Mouse (Mus musculus): ENCODE measurements around the gene Runx2. TPM values are rescaled to one million over a fixed set of nuclear protein-coding genes. Genes with fewer than 3 reads are reported as not detected.

Runx2 gene
- polyA plus RNA-seq, 1 experiment from 2014 or later = 2.1 TPM

- peaks cover 15% of the 10 kb centered on the region for H3K27me3 ChIP-seq (ENCODE audit: insufficient read depth, poor library complexity, severe bottlenecking)
- no peaks in the 10 kb centered on the region for H3K36me3 ChIP-seq
- H3K27ac ChIP-seq = no peak overlapping the region
- no peak for DNase-seq (ENCODE audit: low spot score)
- WGBS = 73% methylated on average over 16 of the region's 16 CpGs
- no peak overlapping the region for H3K4me3 ChIP-seq
- no peaks in the 10 kb centered on the region for H3K4me1 ChIP-seq
- H3K9me3 ChIP-seq = no peaks in the 10 kb centered on the region
Observed at GRCm38 (mm10) chr17:44724805-44725480, 89.7 kb downstream of the Runx2 start.

GRCm38 (mm10) chr17:44724255-44724654, 90.3 kb downstream of the Runx2 start:
- Histone ChIP-seq H3K27ac (no peak overlapping the region), H3K27me3 (ENCODE audit: insufficient read depth, poor library complexity, severe bottlenecking) (peaks cover 15% of the 10 kb centered on the region), H3K4me1 (no peaks in the 10 kb centered on the region), H3K4me3 (no peak overlapping the region), H3K36me3 (no peaks in the 10 kb centered on the region), H3K9me3 (no peaks in the 10 kb centered on the region)
- DNase-seq (ENCODE audit: low spot score) = no peak
- 83% methylated on average over 11 of the region's 11 CpGs for WGBS

DNA sequence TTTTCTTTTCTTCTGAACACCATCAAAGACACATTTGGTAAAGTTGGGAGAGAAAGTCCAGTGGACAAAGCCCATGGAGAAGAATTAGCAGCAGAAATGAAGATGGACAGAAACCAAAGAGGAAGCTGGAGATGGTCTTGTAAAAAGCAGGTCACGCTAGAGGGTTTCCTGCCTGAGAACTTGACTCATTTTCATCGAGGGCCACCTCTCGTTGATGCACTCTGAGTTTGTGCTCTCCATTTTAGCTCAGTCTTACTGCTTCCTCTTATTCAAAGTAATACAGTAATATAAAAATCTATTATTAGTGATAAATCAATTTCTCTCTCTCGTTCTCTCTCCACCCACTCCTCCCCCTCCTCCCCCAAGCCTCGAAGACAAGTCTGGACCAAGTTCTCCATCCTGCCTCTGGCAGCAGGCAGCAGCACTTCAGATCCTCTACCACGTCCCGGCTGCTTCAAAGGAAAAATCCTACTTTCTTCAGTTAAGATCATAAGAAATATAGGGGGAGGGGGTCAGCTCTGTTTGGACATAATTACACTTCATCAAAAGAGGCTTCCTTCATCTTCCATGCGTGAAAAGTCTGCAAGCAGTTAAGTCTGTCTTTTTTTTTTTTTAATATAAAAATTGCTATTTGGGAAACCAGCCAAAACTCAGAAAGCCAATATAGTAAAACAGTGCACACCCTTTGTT, 92.3 kb downstream of the Runx2 start:
- Histone ChIP-seq H3K4me3 (no peak overlapping the region), H3K4me1 (peaks cover 10% of the 10 kb centered on the region), H3K9me3 (no peaks in the 10 kb centered on the region), H3K27ac (no peak overlapping the region), H3K36me3 (no peaks in the 10 kb centered on the region), H3K27me3 (ENCODE audit: insufficient read depth, poor library complexity, severe bottlenecking) (peaks cover 5% of the 10 kb centered on the region; the same call in 1 of the 2 replicates)
- WGBS = 64% methylated on average over 8 of the region's 8 CpGs
- DNase-seq (ENCODE audit: low spot score) = no peak

DNA sequence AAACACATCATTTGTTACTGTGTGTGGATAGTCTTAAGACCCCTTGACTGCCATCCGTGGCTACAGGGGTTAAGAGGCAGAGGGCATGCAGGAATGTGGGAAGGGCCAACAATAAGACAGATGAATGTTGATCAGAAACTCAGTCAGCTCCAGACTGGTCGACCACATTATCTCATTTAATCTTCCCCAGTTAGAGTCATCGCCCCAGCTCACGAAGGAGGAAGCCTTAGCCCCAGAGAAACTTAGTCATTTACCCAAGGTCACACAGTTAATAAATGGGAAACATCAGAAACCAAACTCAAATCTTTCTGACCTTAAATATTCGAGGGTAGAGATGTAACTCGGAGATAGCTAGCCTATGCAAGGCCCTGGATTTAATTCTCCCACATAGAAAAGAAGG, 96.0 kb downstream of the Runx2 start:
- 51% methylated on average over 6 of the region's 6 CpGs for WGBS
- H3K4me3 ChIP-seq = no peak overlapping the region

GRCm38 (mm10) chr17:44718036-44718435, 96.6 kb downstream of the Runx2 start:
- Histone ChIP-seq H3K9me3 (no peaks in the 10 kb centered on the region), H3K4me3 (no peak overlapping the region), H3K36me3 (no peaks in the 10 kb centered on the region), H3K27me3 (ENCODE audit: insufficient read depth, poor library complexity, severe bottlenecking) (no peaks in the 10 kb centered on the region), H3K4me1 (peaks cover 11% of the 10 kb centered on the region), H3K27ac (no peak overlapping the region)
- DNase-seq (ENCODE audit: low spot score) = no peak
- 15% methylated on average over 6 of the region's 6 CpGs for WGBS

More for the DNA sequence above, 96.0 kb downstream of the Runx2 start:
- Histone ChIP-seq H3K27me3 (ENCODE audit: insufficient read depth, poor library complexity, severe bottlenecking) (no peaks in the 10 kb centered on the region), H3K9me3 (no peaks in the 10 kb centered on the region), H3K4me1 (peaks cover 11% of the 10 kb centered on the region), H3K36me3 (no peaks in the 10 kb centered on the region), H3K27ac (no peak overlapping the region)
- DNase-seq (ENCODE audit: low spot score) = no peak

- Histone ChIP-seq H3K27me3 (ENCODE audit: insufficient read depth, poor library complexity, severe bottlenecking) (no peaks in the 10 kb centered on the region), H3K4me1 (peaks cover 11% of the 10 kb centered on the region)
Observed at GRCm38 (mm10) chr17:44714116-44714515, 100.5 kb downstream of the Runx2 start.

DNA sequence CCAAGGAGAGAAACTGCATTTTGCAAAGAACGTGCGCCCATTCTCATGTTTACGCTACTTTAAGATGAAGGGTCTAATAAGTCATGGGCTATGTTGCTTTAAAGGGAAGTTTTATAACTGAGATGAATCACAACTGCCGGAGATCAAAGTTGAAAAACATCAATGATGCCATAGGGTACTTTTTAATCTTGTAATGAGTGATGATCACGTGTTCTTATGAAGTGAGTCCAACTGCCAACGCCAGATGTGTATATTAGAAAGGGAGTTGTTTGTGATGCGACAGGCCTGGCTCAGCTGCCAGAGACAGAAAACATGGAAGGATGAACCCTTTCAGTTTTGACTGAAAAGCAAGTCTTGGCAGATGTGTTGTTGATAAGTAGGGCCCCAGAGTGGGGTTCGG, 101.2 kb downstream of the Runx2 start:
- no peaks in the 10 kb centered on the region for H3K27me3 ChIP-seq (ENCODE audit: insufficient read depth, poor library complexity, severe bottlenecking)
- no peak overlapping the region for H3K27ac ChIP-seq
- no peak overlapping the region for H3K4me3 ChIP-seq
- no peaks in the 10 kb centered on the region for H3K36me3 ChIP-seq
- DNase-seq (ENCODE audit: low spot score) = no peak
- H3K9me3 ChIP-seq = no peaks in the 10 kb centered on the region
- H3K4me1 ChIP-seq = peaks cover 11% of the 10 kb centered on the region
- WGBS = 88% methylated on average over 8 of the region's 8 CpGs

More at GRCm38 (mm10) chr17:44714116-44714515, 100.5 kb downstream of the Runx2 start:
- 77% methylated on average over 4 of the region's 4 CpGs for WGBS
- DNase-seq (ENCODE audit: low spot score) = no peak
- Histone ChIP-seq H3K9me3 (no peaks in the 10 kb centered on the region), H3K4me3 (no peak overlapping the region), H3K27ac (no peak overlapping the region), H3K36me3 (no peaks in the 10 kb centered on the region)

GRCm38 (mm10) chr17:44709516-44710252, 104.9 kb downstream of the Runx2 start:
- DNase-seq (ENCODE audit: low spot score) = no peak
- 57% methylated on average over 11 of the region's 11 CpGs for WGBS
- Histone ChIP-seq H3K4me3 (no peak overlapping the region), H3K9me3 (no peaks in the 10 kb centered on the region), H3K36me3 (no peaks in the 10 kb centered on the region), H3K27me3 (ENCODE audit: insufficient read depth, poor library complexity, severe bottlenecking) (no peaks in the 10 kb centered on the region), H3K4me1 (no peaks in the 10 kb centered on the region), H3K27ac (no peak overlapping the region)

GRCm38 (mm10) chr17:44707956-44708355, 106.6 kb downstream of the Runx2 start:
- no peak overlapping the region for H3K4me3 ChIP-seq
- DNase-seq (ENCODE audit: low spot score) = no peak
- no peak overlapping the region for H3K27ac ChIP-seq
- H3K27me3 ChIP-seq (ENCODE audit: insufficient read depth, poor library complexity, severe bottlenecking) = no peaks in the 10 kb centered on the region
- H3K4me1 ChIP-seq = no peaks in the 10 kb centered on the region
- H3K36me3 ChIP-seq = no peaks in the 10 kb centered on the region
- H3K9me3 ChIP-seq = no peaks in the 10 kb centered on the region
- WGBS = 75% methylated on average over 3 of the region's 3 CpGs

GRCm38 (mm10) chr17:44706531-44706930, 108.1 kb downstream of the Runx2 start:
- Histone ChIP-seq H3K36me3 (no peaks in the 10 kb centered on the region), H3K27ac (no peak overlapping the region), H3K4me1 (no peaks in the 10 kb centered on the region), H3K4me3 (no peak overlapping the region), H3K9me3 (no peaks in the 10 kb centered on the region), H3K27me3 (ENCODE audit: insufficient read depth, poor library complexity, severe bottlenecking) (no peaks in the 10 kb centered on the region)
- no peak for DNase-seq (ENCODE audit: low spot score)
- WGBS = 88% methylated on average over 10 of the region's 10 CpGs

GRCm38 (mm10) chr17:44702506-44703298, 111.9 kb downstream of the Runx2 start:
- 66% methylated on average over 14 of the region's 14 CpGs for WGBS
- no peaks in the 10 kb centered on the region for H3K27me3 ChIP-seq (ENCODE audit: insufficient read depth, poor library complexity, severe bottlenecking)
- no peak overlapping the region for H3K4me3 ChIP-seq
- H3K4me1 ChIP-seq = no peaks in the 10 kb centered on the region
- no peaks in the 10 kb centered on the region for H3K36me3 ChIP-seq
- no peaks in the 10 kb centered on the region for H3K9me3 ChIP-seq
- no peak for DNase-seq (ENCODE audit: low spot score)
- H3K27ac ChIP-seq = no peak overlapping the region

- 81% methylated on average over 4 of the region's 4 CpGs for WGBS
- H3K4me3 ChIP-seq = no peak overlapping the region
- DNase-seq (ENCODE audit: low spot score) = no peak
- no peaks in the 10 kb centered on the region for H3K4me1 ChIP-seq
- no peak overlapping the region for H3K27ac ChIP-seq
- H3K36me3 ChIP-seq = no peaks in the 10 kb centered on the region
- H3K27me3 ChIP-seq (ENCODE audit: insufficient read depth, poor library complexity, severe bottlenecking) = no peaks in the 10 kb centered on the region
- no peaks in the 10 kb centered on the region for H3K9me3 ChIP-seq
Observed at GRCm38 (mm10) chr17:44701531-44701930, 113.1 kb downstream of the Runx2 start.
